Mouse (Mus musculus) small intestine, adult 2 months (tissue): Measurements from ENCODE around the gene Zfp704. TPM values are rescaled to one million over a fixed set of nuclear protein-coding genes. Genes with fewer than 3 reads are reported as not detected.

ENCODE experiments used
- H3K27ac ChIP-seq: fragments of 200-500 bp; 2 replicates; pipeline ENCODE4 v1.5.1; 2012; ENCODE audit warnings: low read depth, low read length, control low read depth, inconsistent platforms; ENCODE audit not compliant: insufficient read depth
- H3K27me3 ChIP-seq: fragments of 200-500 bp; 2 replicates; pipeline ENCODE4 v1.6.1; 2012; ENCODE audit warnings: mild to moderate bottlenecking, moderate library complexity, low read length, inconsistent platforms; ENCODE audit not compliant: control insufficient read depth, insufficient read depth
- H3K36me3 ChIP-seq: fragments of 200-500 bp; 2 replicates; pipeline ENCODE4 v1.6.1; 2012; ENCODE audit warnings: mild to moderate bottlenecking, low read length, control low read depth, inconsistent platforms; ENCODE audit not compliant: control insufficient read depth, insufficient read depth
- H3K4me1 ChIP-seq: fragments of 200-500 bp; 2 replicates; pipeline ENCODE4 v1.6.1; 2012; ENCODE audit warnings: low read length, inconsistent platforms, mixed read lengths; ENCODE audit not compliant: control insufficient read depth, insufficient read depth, insufficient read length
- H3K4me3 ChIP-seq: fragments of 200-500 bp; 2 replicates; pipeline ENCODE4 v1.5.1; 2012; ENCODE audit warnings: low read depth, mild to moderate bottlenecking, control low read depth, inconsistent platforms, low read length, moderate library complexity
- CTCF ChIP-seq: fragments of 200-500 bp; IDR thresholded peaks from 2 replicates; pipeline ENCODE4 v1.5.1; 2012; ENCODE audit warnings: low read depth, mild to moderate bottlenecking, control low read depth, inconsistent platforms, low read length, moderate library complexity, mixed read lengths; ENCODE audit not compliant: insufficient replicate concordance, insufficient read length; ENCODE audit errors: extremely low read depth
- POLR2A ChIP-seq: fragments of 200-500 bp; IDR thresholded peaks from 2 replicates; pipeline ENCODE4 v1.6.1; 2012; ENCODE audit warnings: low read depth, mild to moderate bottlenecking, control low read depth, inconsistent platforms, low read length, moderate library complexity
- WGBS: fragments of 180-500 bp; shearing (Covaris S2); methylation state at CpG from one replicate; pipeline ENCODE4 v1.1.7; 2018; 5-methylcytosine and 5-hydroxymethylcytosine counted together
- polyA plus RNA-seq: library from polyadenylated mRNA; depleted of rRNA; stranded (reverse); fragments of >200 nt; gene quantifications from 2 replicates; pipeline ENCODE4 v1.2.3, GENCODE M21; 2012

Gene Zfp704
- polyA plus RNA-seq, 1 experiment: 1.5 TPM

DNA sequence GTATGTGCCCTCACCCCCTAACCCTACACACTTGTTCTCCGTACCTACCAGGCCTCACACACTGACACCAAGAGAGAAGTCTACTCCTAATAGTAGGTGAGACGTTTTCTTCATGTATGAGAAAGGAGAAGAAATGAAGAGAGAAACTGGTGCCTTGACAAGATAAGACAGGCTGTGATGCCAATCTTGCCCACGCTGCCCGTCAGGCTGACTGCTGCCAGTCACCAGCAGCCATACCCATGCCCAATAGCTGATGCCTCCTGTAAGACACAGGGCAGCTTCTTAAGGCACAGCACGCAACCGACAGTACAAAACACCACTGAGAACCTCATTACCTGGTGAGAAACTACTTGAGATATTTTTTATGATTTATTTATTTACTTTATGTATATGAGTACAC is 55.0 kb downstream of the Zfp704 start:
- Histone ChIP-seq H3K27ac (no peak overlapping the region), H3K4me3 (no peak overlapping the region), H3K36me3 (no peaks in the 10 kb centered on the region), H3K27me3 (no peaks in the 10 kb centered on the region), H3K4me1 (no peaks in the 10 kb centered on the region)
- TF ChIP-seq POLR2A (no peak), CTCF (no peak)
- 95% methylated on average over 6 of the region's 6 CpGs for WGBS

DNA sequence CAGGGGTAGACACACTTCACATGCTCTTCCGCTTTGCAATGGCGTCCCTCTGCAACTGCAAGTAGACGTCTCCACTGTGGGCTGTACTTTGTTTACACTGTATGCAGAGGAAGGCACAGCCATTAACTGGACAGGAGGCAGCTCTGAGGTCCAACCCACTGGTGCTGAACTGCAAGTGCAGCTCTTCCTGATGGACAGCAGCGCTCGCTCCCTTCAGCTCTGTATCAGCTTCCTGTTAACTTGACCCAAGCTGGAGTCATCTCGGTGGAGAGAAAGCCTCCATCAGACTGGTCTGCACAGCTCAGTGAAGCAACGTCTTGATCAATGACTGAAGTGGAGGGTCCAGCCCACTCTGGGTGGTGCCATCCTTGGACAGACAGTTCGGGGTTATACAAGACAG is 57.6 kb downstream of the Zfp704 start:
- Histone ChIP-seq H3K4me1 (no peaks in the 10 kb centered on the region), H3K4me3 (no peak overlapping the region), H3K27ac (no peak overlapping the region), H3K36me3 (no peaks in the 10 kb centered on the region), H3K27me3 (no peaks in the 10 kb centered on the region)
- no peak for TF ChIP-seq POLR2A
- no peak for TF ChIP-seq CTCF
- 67% methylated on average over 8 of the region's 8 CpGs for WGBS

DNA sequence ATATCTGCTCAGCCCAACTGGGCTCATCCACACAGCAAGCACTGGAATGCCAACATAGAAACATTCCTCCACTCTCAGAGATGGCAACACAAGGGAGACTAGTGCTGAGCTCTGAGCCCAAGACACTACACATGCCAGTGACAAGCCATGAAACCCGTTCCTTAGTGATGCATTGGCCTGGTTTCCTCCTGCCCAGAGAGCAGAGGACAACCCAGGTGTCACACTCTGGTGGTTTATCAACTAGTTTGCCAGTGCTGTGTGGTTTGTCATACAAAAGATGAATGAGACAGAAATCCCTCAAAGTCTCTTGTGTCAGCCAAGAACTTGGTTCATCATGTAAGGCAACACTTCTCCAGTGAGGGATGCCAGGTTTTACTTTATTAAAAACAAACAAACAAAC is 59.0 kb downstream of the Zfp704 start:
- Histone ChIP-seq H3K36me3 (no peaks in the 10 kb centered on the region), H3K4me3 (no peak overlapping the region), H3K27ac (no peak overlapping the region), H3K27me3 (no peaks in the 10 kb centered on the region), H3K4me1 (no peaks in the 10 kb centered on the region; the same call in 1 of the 2 replicates)
- 84% methylated on average over 1 of the region's 1 CpGs for WGBS
- TF ChIP-seq POLR2A (no peak), CTCF (no peak)

DNA sequence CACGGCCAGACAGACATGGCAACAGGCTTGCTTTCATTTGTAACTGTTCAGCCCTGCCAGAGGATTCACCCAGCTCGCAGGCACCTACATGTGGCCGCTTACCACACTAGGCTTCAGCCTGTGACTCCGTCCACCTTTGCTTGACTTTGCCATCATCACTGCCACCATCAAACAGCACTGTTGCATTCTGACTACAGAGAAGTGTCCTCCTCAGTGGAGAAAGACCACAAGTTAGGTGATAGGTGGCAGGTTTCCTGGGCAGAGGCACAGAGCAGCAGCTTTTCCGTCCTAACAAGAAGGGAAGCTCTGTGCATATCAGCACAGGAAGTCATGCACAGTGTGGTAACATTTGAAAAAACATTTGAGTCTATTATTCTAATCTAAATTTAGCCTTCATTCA is 60.1 kb downstream of the Zfp704 start:
- no peak overlapping the region for H3K27ac ChIP-seq
- H3K4me3 ChIP-seq: no peak overlapping the region
- TF ChIP-seq POLR2A: no peak
- TF ChIP-seq CTCF: no peak
- whole genome bisulfite sequencing: 78% methylated on average over 5 of the region's 5 CpGs
- H3K4me1 ChIP-seq: no peaks in the 10 kb centered on the region; the same call in 1 of the 2 replicates
- no peaks in the 10 kb centered on the region for H3K36me3 ChIP-seq
- H3K27me3 ChIP-seq: no peaks in the 10 kb centered on the region

DNA sequence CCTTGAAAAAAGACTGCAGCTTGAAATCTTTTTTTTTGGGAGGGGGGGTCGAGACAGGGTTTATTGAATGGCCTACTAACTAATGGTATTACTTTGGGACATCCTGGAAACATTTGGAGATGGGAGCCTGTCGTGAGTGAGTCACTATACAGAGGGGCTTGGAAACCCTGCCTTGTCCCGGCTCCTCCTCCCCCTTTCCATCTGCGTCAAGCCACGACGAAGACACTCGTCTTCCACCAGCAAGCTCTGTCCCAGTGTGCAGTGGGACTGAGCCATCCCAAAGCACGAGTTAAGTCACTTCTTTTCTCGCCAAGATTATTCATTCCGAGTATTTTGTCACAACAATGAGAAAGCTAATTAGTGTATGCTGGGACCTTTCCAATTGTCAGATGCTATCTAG is 61.7 kb downstream of the Zfp704 start:
- TF ChIP-seq POLR2A: no peak
- no peak for TF ChIP-seq CTCF

DNA sequence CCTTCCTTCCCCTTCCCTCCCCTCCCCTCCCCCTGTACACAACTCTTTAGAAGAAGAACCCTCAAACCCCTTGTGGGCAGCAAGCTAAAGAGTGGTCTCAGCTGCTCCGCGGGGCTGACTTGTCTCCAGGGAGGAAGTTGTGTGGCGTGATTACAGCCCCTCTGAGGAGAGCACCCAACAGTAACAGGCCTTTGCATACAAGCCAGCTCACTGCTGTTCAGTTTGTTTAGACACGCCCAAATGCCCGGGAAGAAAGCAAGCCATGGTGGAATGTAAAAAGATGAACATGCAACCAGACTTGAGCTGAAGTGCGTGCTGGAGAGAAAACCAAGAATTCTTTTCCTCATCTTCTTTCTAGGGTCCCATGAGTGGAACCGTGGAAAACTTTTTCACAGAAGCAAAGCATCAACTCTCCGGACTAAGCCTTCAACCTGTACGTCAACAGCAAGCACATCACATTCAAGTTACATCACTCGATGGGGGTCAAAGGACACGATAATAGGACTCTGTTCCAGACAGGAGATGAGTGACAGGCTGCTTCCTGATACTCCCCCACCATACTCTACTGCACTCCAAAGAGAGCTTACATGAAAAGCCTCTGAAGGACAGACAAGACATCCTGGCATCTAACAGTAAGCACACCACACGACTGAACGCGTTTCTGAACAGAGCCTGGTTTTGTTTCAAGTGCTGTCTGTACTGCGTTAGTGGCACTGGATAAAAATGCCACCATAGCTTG is 62.8 kb downstream of the Zfp704 start:
- Histone ChIP-seq H3K27me3 (no peaks in the 10 kb centered on the region), H3K36me3 (no peaks in the 10 kb centered on the region), H3K27ac (no peak overlapping the region), H3K4me1 (no peaks in the 10 kb centered on the region; the same call in 1 of the 2 replicates), H3K4me3 (no peak overlapping the region)
- 29% methylated on average over 15 of the region's 15 CpGs for WGBS
- TF ChIP-seq POLR2A (no peak), CTCF (no peak)

More for the DNA sequence above, 61.7 kb downstream of the Zfp704 start:
- H3K4me3 ChIP-seq: no peak overlapping the region
- H3K36me3 ChIP-seq: no peaks in the 10 kb centered on the region
- H3K4me1 ChIP-seq: no peaks in the 10 kb centered on the region; the same call in 1 of the 2 replicates
- no peaks in the 10 kb centered on the region for H3K27me3 ChIP-seq
- H3K27ac ChIP-seq: no peak overlapping the region
- 81% methylated on average over 10 of the region's 10 CpGs for WGBS

DNA sequence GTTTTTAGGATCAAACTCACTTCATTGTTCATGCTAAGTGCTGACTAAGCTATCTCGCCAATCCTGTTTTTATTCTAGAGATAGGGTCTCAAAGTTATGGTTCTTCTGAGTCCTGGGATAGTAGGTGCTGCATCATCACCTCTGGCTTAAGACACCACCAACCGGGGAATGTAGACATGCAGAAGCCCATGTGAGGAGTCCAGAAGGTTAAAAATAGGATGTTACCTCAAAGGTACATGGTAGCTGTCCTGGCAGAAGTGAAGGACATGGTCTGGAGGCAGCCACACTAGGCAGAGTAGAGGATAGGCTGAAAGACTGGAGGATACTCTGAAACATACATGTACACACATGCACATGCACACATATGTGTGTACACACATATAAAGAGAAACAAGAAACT is 65.5 kb downstream of the Zfp704 start:
- Histone ChIP-seq H3K27ac (no peak overlapping the region), H3K36me3 (no peaks in the 10 kb centered on the region), H3K27me3 (no peaks in the 10 kb centered on the region), H3K4me3 (no peak overlapping the region), H3K4me1 (no peaks in the 10 kb centered on the region; the same call in 1 of the 2 replicates)
- WGBS: 88% methylated on average over 2 of the region's 2 CpGs
- TF ChIP-seq POLR2A: no peak
- TF ChIP-seq CTCF: no peak

DNA sequence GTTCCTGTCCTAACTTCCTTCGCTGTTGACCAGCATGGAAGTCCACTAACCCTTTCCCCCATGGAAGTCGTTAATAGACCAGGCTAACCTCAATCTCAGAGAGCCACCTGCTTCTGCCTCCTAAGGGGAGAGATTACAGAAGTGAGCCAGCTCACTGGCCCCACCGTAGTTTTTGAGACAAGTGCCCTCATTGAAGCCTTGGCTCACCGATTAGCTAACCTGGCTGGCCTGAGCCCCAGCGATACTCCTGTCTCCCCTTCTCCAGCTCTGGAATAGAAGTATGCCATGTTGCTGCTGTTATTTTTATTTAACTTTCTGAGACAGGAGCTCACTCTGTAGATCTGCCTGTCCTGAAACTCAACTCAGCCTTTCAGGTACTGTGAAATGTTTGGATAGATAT is 66.0 kb downstream of the Zfp704 start:
- Histone ChIP-seq H3K36me3 (no peaks in the 10 kb centered on the region), H3K4me3 (no peak overlapping the region), H3K27ac (no peak overlapping the region), H3K4me1 (no peaks in the 10 kb centered on the region; the same call in 1 of the 2 replicates), H3K27me3 (no peaks in the 10 kb centered on the region)
- TF ChIP-seq POLR2A (no peak), CTCF (no peak)
- WGBS: 92% methylated on average over 5 of the region's 5 CpGs
